Mouse (Mus musculus) E14TG2a.4 (cell line): ENCODE measurements around the gene Pigv.

Experiments
- H3K27me3 ChIP-seq: 2 replicates; pipeline ENCODE4 v1.6.1; 2014; ENCODE audit warnings: low read length, control low read depth; ENCODE audit not compliant: insufficient read depth
- H3K36me3 ChIP-seq: 2 replicates; pipeline ENCODE4 v1.6.1; 2014; ENCODE audit warnings: low read length, control low read depth; ENCODE audit not compliant: insufficient read depth
- H3K4me1 ChIP-seq: replicated peaks from 2 replicates; pipeline ENCODE4 v1.6.1; 2014; ENCODE audit warnings: low read depth, low read length, control low read depth
- H3K4me3 ChIP-seq: replicated peaks from 2 replicates; pipeline ENCODE4 v1.5.1; 2014; ENCODE audit warnings: mild to moderate bottlenecking, low read length
- H3K9me3 ChIP-seq: 2 replicates; pipeline ENCODE4 v1.6.1; 2014; ENCODE audit warnings: low read length, control low read depth
- CTCF ChIP-seq: conservative IDR thresholded peaks from 2 replicates; pipeline ENCODE4 v1.5.1; 2014; ENCODE audit warnings: low read length
- NANOG ChIP-seq: IDR thresholded peaks from 2 replicates; pipeline ENCODE4 v1.6.1; 2014; ENCODE audit warnings: borderline replicate concordance, low read length, mixed read lengths
- POU5F1 ChIP-seq: IDR thresholded peaks from 2 replicates; pipeline ENCODE4 v1.6.1; 2014; ENCODE audit warnings: low read length, borderline replicate concordance

Gene Pigv

DNA sequence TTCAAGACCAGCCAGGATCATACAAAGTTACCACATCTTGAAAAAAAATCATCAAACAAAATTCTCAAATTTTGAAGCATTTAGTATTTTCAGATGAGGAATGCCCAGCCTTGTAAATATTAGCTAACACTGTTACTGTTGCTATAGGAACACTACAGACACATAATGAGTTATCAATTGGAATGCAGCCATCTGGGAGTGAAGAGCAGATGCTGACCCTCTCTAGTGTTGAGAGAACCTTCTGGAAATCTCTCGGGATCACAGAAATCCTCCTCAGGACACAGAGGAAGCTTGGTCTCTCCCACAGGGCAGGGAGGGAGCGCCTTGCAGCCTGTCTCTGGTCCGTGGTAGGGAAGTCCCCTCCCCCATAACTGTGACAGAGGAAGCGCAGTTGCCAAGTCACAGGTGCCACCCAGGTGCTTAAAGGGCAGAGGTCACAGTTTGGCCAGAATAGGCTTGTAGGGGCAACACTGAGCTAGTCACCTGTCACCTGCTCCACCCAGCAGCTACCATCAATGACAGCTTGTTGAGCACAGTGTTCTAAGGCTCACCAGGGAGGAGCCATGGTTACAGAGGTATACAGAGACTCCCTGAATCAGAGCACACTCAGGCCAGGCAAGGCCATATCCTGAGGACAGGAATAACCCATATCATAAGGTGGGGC is 52.8 kb downstream of the Pigv start:
- Histone ChIP-seq H3K36me3 (peaks cover 72% of the 10 kb centered on the region), H3K4me1 (peaks cover 75% of the 10 kb centered on the region), H3K27me3 (no peaks in the 10 kb centered on the region), H3K4me3 (no peak overlapping the region), H3K9me3 (no peaks in the 10 kb centered on the region)
- TF ChIP-seq CTCF = no peak
- TF ChIP-seq POU5F1 = no peak
- no peak for TF ChIP-seq NANOG

DNA sequence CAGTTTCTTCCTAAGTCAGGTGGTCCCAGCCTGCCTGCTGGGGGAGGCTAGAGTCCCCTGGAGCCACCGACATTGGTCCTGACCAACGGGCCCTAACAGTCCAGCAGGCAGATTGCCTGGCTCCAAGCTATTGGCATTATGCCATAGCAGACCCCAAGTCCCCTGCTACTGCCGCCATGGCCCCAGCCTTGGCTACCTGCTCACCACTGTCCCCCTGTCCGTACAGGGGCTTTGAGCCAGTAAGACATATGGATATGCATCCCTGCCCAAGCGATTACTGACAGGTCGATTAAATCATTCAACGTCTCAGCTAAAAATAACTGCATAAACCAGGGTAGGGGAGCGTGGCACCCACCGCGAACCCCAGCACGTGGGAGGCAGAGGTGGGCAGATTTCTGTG is 54.5 kb downstream of the Pigv start:
- Histone ChIP-seq H3K9me3 (no peaks in the 10 kb centered on the region), H3K27me3 (no peaks in the 10 kb centered on the region), H3K4me1 (peaks cover 79% of the 10 kb centered on the region), H3K4me3 (no peak overlapping the region), H3K36me3 (peaks cover 78% of the 10 kb centered on the region)
- no peak for TF ChIP-seq CTCF
- no peak for TF ChIP-seq POU5F1
- no peak for TF ChIP-seq NANOG

GRCm38 (mm10) chr4:133615416-133615815 is 57.0 kb downstream of the Pigv start:
- TF ChIP-seq NANOG (no peak), CTCF (no peak), POU5F1 (no peak)
- H3K36me3 ChIP-seq = peaks cover 84% of the 10 kb centered on the region
- H3K4me3 ChIP-seq = no peak overlapping the region
- no peaks in the 10 kb centered on the region for H3K9me3 ChIP-seq
- no peaks in the 10 kb centered on the region for H3K27me3 ChIP-seq
- H3K4me1 ChIP-seq = peaks cover 77% of the 10 kb centered on the region

GRCm38 (mm10) chr4:133614274-133614761 is 58.1 kb downstream of the Pigv start:
- Histone ChIP-seq H3K36me3 (peaks cover 85% of the 10 kb centered on the region), H3K4me1 (peaks cover 77% of the 10 kb centered on the region), H3K9me3 (no peaks in the 10 kb centered on the region), H3K27me3 (no peaks in the 10 kb centered on the region), H3K4me3 (peak overlapping the region; percentile 6; the same call in 1 of the 2 replicates)
- TF ChIP-seq CTCF = no peak
- TF ChIP-seq NANOG = no peak
- TF ChIP-seq POU5F1 = no peak

DNA sequence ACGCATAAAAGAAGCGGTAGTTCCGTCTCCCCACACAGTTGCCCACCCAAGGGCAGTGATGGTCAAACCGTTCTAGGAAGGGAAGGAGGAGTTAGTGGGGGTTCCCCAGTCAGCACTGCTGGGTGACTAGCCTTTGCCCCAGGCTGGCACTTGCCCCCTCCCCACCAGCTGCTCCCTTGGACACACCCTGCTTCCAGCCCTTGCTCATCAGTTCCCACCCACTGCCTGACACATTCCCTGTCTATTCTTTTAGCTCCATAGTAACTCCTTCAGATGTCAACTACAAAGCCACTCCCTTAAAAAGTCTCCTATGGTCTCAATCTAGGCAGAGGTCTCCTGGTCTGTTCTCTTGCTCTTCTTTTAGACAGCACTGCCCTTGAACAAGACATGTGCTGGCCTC is 58.6 kb downstream of the Pigv start:
- Histone ChIP-seq H3K4me1 (peaks cover 77% of the 10 kb centered on the region), H3K27me3 (no peaks in the 10 kb centered on the region), H3K36me3 (peaks cover 87% of the 10 kb centered on the region), H3K9me3 (no peaks in the 10 kb centered on the region), H3K4me3 (peak overlapping the region; percentile 6; the same call in 1 of the 2 replicates)
- TF ChIP-seq NANOG (no peak), POU5F1 (no peak), CTCF (no peak)

- no peak for TF ChIP-seq NANOG
- H3K9me3 ChIP-seq = no peaks in the 10 kb centered on the region
- H3K27me3 ChIP-seq = no peaks in the 10 kb centered on the region
- H3K4me1 ChIP-seq = peaks cover 85% of the 10 kb centered on the region
- H3K4me3 ChIP-seq = no peak overlapping the region
- H3K36me3 ChIP-seq = peaks cover 92% of the 10 kb centered on the region
Observed at GRCm38 (mm10) chr4:133613026-133613425, 59.4 kb downstream of the Pigv start.

GRCm38 (mm10) chr4:133612416-133612815 is 60.0 kb downstream of the Pigv start:
- no peak for TF ChIP-seq POU5F1
- no peak for TF ChIP-seq NANOG
- TF ChIP-seq CTCF = peak; percentile 55
- Histone ChIP-seq H3K4me1 (peaks cover 87% of the 10 kb centered on the region), H3K36me3 (peaks cover 92% of the 10 kb centered on the region), H3K27me3 (no peaks in the 10 kb centered on the region), H3K9me3 (no peaks in the 10 kb centered on the region), H3K4me3 (no peak overlapping the region)

DNA sequence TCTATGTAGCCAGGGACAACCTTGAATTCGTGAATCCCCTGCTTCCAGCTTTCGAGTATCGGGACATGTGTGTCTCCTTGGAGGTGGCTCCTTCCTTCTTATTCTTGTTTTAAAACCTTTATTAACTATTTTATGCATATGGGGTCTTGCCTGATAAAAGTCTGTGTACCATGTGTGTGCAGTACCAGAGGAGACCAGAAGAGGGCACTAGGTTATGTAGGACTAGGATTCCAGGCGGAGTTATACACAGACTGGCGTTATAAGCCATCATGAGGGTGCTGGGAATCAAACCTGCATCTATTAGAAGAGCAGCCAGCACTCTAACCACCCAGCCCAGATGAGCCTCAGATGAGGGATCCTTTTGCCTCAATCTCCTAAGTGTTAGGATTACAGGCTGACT is 60.6 kb downstream of the Pigv start:
- no peaks in the 10 kb centered on the region for H3K27me3 ChIP-seq
- no peaks in the 10 kb centered on the region for H3K9me3 ChIP-seq
- peaks cover 88% of the 10 kb centered on the region for H3K4me1 ChIP-seq
- H3K36me3 ChIP-seq = peaks cover 93% of the 10 kb centered on the region
- TF ChIP-seq CTCF (peak; percentile 71), NANOG (no peak)
- H3K4me3 ChIP-seq = no peak overlapping the region
